Mouse (Mus musculus) erythroid progenitor cell, adult 5-6 weeks (primary cell): ENCODE measurements at regions not wholly inside any gene's neighbourhood (a gene's known extent, or its start where the extent isn't known, plus 50 kb on each side); places are given as distances from the start of the nearest gene placed in this dataset.

Source experiments
- ATAC-seq: replicated peaks from 2 replicates; pipeline ENCODE4 v1.8.0; 2016; ENCODE audit warnings: moderate number of reproducible peaks, mild to moderate bottlenecking, moderate TSS enrichment, inconsistent platforms; ENCODE audit not compliant: poor library complexity, low FRiP score, severe bottlenecking

GRCm38 (mm10) chr10:98542072-98542471 is 372.1 kb upstream of the Atp2b1 start:
- no peak for ATAC-seq

- no peak for ATAC-seq
Observed at GRCm38 (mm10) chr10:98543253-98543997, 370.8 kb upstream of the Atp2b1 start.

- ATAC-seq, result no peak
Observed at GRCm38 (mm10) chr10:98543998-98544349, 370.2 kb upstream of the Atp2b1 start.

GRCm38 (mm10) chr10:98554575-98554974 is 359.6 kb upstream of the Atp2b1 start:
- no peak for ATAC-seq

- no peak for ATAC-seq
Observed at GRCm38 (mm10) chr10:98557470-98558060, 356.6 kb upstream of the Atp2b1 start.

GRCm38 (mm10) chr10:98558560-98558959 is 355.6 kb upstream of the Atp2b1 start:
- no peak for ATAC-seq

GRCm38 (mm10) chr10:98562297-98562912 is 351.8 kb upstream of the Atp2b1 start:
- no peak for ATAC-seq

GRCm38 (mm10) chr10:98572782-98573536 is 341.2 kb upstream of the Atp2b1 start:
- no peak for ATAC-seq

GRCm38 (mm10) chr10:98577040-98577439 is 337.2 kb upstream of the Atp2b1 start:
- ATAC-seq, result no peak

GRCm38 (mm10) chr10:98584776-98585175 is 329.4 kb upstream of the Atp2b1 start:
- ATAC-seq, result no peak

GRCm38 (mm10) chr10:98589726-98590125 is 324.5 kb upstream of the Atp2b1 start:
- ATAC-seq, result no peak

- ATAC-seq, result no peak
Observed at GRCm38 (mm10) chr10:98592154-98592553, 322.1 kb upstream of the Atp2b1 start.

GRCm38 (mm10) chr10:98593910-98594309 is 320.3 kb upstream of the Atp2b1 start:
- ATAC-seq, result no peak

GRCm38 (mm10) chr10:98608221-98608941 is 305.8 kb upstream of the Atp2b1 start:
- no peak for ATAC-seq

- ATAC-seq, result no peak
Observed at GRCm38 (mm10) chr10:98610708-98611107, 303.5 kb upstream of the Atp2b1 start.

- ATAC-seq, result no peak
Observed at GRCm38 (mm10) chr10:98611707-98612360, 302.4 kb upstream of the Atp2b1 start.

- ATAC-seq, result no peak
Observed at GRCm38 (mm10) chr10:98618736-98619525, 295.3 kb upstream of the Atp2b1 start.

GRCm38 (mm10) chr10:98624103-98624502 is 290.1 kb upstream of the Atp2b1 start:
- peak; percentile 68 for ATAC-seq
